22 mouse cellular contexts compared by ENCODE assay signal in the genomic region with DNA sequence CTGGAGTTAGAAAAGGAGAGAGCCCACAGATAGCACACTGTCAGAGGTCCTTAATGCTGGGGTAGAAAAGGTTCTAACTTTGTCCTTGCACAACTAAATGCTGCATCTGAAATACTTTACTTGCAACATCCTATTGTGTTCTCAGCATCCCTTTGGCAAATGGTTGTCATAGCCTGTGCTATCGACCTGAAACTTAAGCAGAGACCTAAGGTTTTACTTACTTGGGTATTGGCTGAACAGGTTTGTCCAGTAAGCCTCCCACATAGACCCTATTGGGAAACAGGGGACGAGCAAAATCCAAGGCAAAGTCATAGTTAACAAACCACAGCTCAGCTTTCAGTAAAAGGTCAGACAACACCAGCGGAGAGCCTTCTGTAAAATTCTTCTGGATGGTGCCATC. TPM values are rescaled to one million over a fixed set of nuclear protein-coding genes. Genes with fewer than 3 reads are reported as not detected.
"Had no signal": no experiment of that assay in that cellular context is flagged by ENCODE, and none has a peak within 500 bp of the region (broad histone marks: within the 10 kb centered on the region; RNA-seq: fewer than 3 reads in every experiment).

No protein-coding gene starts in this region.

- H3K4me1 ChIP-seq: neural tube, embryonic 13.5 days; neural tube, embryonic 15.5 days; stomach, embryonic 15.5 days had no signal

- H3K27ac ChIP-seq: neural tube, embryonic 13.5 days; neural tube, embryonic 15.5 days; stomach, embryonic 15.5 days; stomach, postnatal 0 days had no signal

- DNase-seq: retina, postnatal 1 day; right cerebral cortex, adult 18-20 months; right cerebral cortex, postnatal 14 days; right cerebral cortex, postnatal 25 days; right cerebral cortex, postnatal 4 days; spleen, adult 18-20 months; thymus, adult 18-20 months; thymus, adult 2 months; thymus, postnatal 14 days; thymus, postnatal 25 days; thymus, postnatal 36 days; thymus, postnatal 4 days had no signal

- H3K36me3 ChIP-seq: neural tube, embryonic 13.5 days; neural tube, embryonic 15.5 days; stomach, embryonic 15.5 days had no signal

- H3K4me2 ChIP-seq: neural tube, embryonic 13.5 days; neural tube, embryonic 15.5 days; stomach, embryonic 15.5 days had no signal

- H3K9ac ChIP-seq: neural tube, embryonic 13.5 days; neural tube, embryonic 15.5 days; stomach, embryonic 15.5 days had no signal

- H3K9me3 ChIP-seq: neural tube, embryonic 13.5 days; neural tube, embryonic 15.5 days; stomach, embryonic 15.5 days had no signal

- H3K4me3 ChIP-seq: neural tube, embryonic 13.5 days; neural tube, embryonic 15.5 days; stomach, embryonic 15.5 days had no signal

- H3K27me3 ChIP-seq: neural tube, embryonic 13.5 days; neural tube, embryonic 15.5 days; stomach, embryonic 15.5 days had no signal

RNA-seq across cellular contexts. Expression of gene Ugt3a1, which starts 16.1 kb away (rescaled TPM):
- total RNA-seq: neutrophil, adult 5-6 weeks had no signal
- polyA plus RNA-seq: neural tube, embryonic 13.5 days; neural tube, embryonic 14.5 days; neural tube, embryonic 15.5 days; small intestine, adult 2 months; stomach, embryonic 14.5 days; stomach, postnatal 0 days; thymus, postnatal 0 days; urinary bladder, adult 2 months had no signal
